Mouse (Mus musculus) embryonic facial prominence, embryonic 14.5 days (tissue): ENCODE results near the gene Pomc. TPM values are rescaled to one million over a fixed set of nuclear protein-coding genes. Genes with fewer than 3 reads are reported as not detected.
A peak's percentile ranks its signal among the peaks of the same experiment; 100 is the strongest.

Experiments
- ATAC-seq: fragments of 200-750 bp; cut with Nextera tagmentation; 2 replicates; pipeline ENCODE4 v1.8.0; 2017; ENCODE audit warnings: low read depth, moderate number of reproducible peaks, moderate TSS enrichment
- DNase-seq: peaks from one replicate; pipeline ENCODE4 v3.0.0-alpha.2; 2015; ENCODE audit warnings: low spot score
- H3K27ac ChIP-seq: fragments of 300-500 bp; sonication (generic); replicated peaks from 2 replicates; pipeline ENCODE4 v1.5.1; 2014; ENCODE audit warnings: low read depth, mild to moderate bottlenecking, low read length, moderate library complexity
- H3K27me3 ChIP-seq: fragments of 300-500 bp; sonication (generic); replicated peaks from 2 replicates; pipeline ENCODE4 v1.6.1; 2014; ENCODE audit warnings: low read length; ENCODE audit not compliant: control insufficient read depth, insufficient read depth
- H3K36me3 ChIP-seq: fragments of 300-500 bp; sonication (generic); 2 replicates; pipeline ENCODE4 v1.6.1; 2014; ENCODE audit warnings: low read length, mixed read lengths; ENCODE audit not compliant: control insufficient read depth, insufficient read depth
- H3K4me1 ChIP-seq: fragments of 300-500 bp; sonication (generic); 2 replicates; pipeline ENCODE4 v1.6.1; 2014; ENCODE audit warnings: antibody characterized with exemption, low read length; ENCODE audit not compliant: control insufficient read depth, insufficient read depth
- H3K4me2 ChIP-seq: fragments of 300-500 bp; sonication (generic); 2 replicates; pipeline ENCODE4 v1.6.1; 2014; ENCODE audit warnings: low read depth, mild to moderate bottlenecking, low read length, moderate library complexity, mixed read lengths
- H3K4me3 ChIP-seq: fragments of 300-500 bp; sonication (generic); 2 replicates; pipeline ENCODE4 v1.5.1; 2014; ENCODE audit warnings: low read depth, mild to moderate bottlenecking, low read length
- H3K9ac ChIP-seq: fragments of 300-500 bp; sonication (generic); 2 replicates; pipeline ENCODE4 v1.6.1; 2014; ENCODE audit warnings: low read depth, mild to moderate bottlenecking, low read length, moderate library complexity, mixed read lengths
- H3K9me3 ChIP-seq: fragments of 300-500 bp; sonication (generic); 2 replicates; pipeline ENCODE4 v1.6.1; 2016; ENCODE audit warnings: low read length; ENCODE audit not compliant: control insufficient read depth
- WGBS: fragments of 180-500 bp; shearing (Covaris S2); extraction: QIAGEN DNeasy Blood & Tissue Kit; methylation state at CpG from one replicate; pipeline ENCODE4 v1.1.7; 2014; 5-methylcytosine and 5-hydroxymethylcytosine counted together
- polyA plus RNA-seq: library from polyadenylated mRNA; unstranded; fragments of >200 nt; fragmentation: Nextera tagmentation; extraction: Ambion mirVana; gene quantifications from 2 replicates; pipeline ENCODE4 v1.2.1, GENCODE M21; 2014

Pomc gene
- polyA plus RNA-seq, 1 experiment from 2014 or later: 23.1 TPM

GRCm38 (mm10) chr12:3981350-3982131 is 26.8 kb downstream of the Pomc start:
- Histone ChIP-seq H3K9ac (peak overlapping the region; percentile 56), H3K27me3 (no peaks in the 10 kb centered on the region), H3K4me3 (peak overlapping the region; percentile 44), H3K9me3 (no peaks in the 10 kb centered on the region), H3K4me1 (peaks cover 4% of the 10 kb centered on the region), H3K36me3 (peaks cover 7% of the 10 kb centered on the region; the same call in 1 of the 2 replicates), H3K4me2 (peak overlapping the region; percentile 75), H3K27ac (peak overlapping the region; percentile 73)
- DNase-seq (peak; percentile 97), ATAC-seq (peak; percentile 96)
- under 1% methylated on average over 37 of the region's 41 CpGs for WGBS

DNA sequence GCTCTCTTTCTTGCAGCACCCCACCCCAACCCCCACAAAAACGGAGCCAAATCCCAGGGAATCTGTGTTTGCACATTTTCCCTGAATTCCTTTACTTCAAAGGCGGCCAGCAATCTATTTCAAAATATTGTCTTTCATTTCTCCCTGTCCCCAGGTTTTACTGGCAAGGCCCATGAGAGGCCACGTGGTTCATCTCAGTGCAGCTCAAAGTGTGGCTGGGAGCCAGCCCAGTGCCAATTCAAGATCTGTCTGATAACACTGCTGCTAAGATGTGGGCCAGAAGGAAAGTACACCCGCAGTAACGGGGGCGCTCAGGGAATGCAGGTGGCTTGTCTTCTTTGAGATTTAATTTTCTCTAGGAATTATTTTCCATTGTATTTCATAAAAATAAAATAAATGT is 27.5 kb downstream of the Pomc start:
- Histone ChIP-seq H3K27me3 (no peaks in the 10 kb centered on the region), H3K9me3 (no peaks in the 10 kb centered on the region), H3K4me3 (peak overlapping the region; percentile 44), H3K9ac (no peak overlapping the region), H3K4me1 (peaks cover 4% of the 10 kb centered on the region), H3K27ac (no peak overlapping the region), H3K36me3 (peaks cover under 1% of the 10 kb centered on the region; the same call in 1 of the 2 replicates), H3K4me2 (peak overlapping the region; percentile 75)
- no peak for ATAC-seq
- peak; percentile 43 for DNase-seq
- WGBS: 17% methylated on average over 6 of the region's 6 CpGs

DNA sequence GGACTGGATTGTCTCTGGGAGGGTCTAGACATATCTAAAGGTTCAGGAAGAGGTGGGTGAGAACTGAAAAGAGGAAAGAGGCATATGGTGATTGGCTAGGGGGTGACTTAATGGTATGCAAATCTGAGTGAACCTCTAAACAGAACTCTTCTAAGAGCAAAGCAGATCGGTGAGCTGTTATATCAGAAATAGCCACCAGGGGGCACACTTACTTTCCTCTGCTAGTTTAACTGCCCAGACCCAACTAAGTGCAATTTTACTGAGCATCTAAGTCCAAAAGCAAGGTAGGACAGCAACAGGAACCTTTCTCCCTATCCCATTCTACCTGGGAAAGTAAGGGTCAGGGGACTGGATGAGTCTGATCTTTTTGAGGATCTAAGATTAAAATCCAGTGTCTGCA is 29.0 kb downstream of the Pomc start:
- H3K27me3 ChIP-seq: no peaks in the 10 kb centered on the region
- no peak overlapping the region for H3K4me3 ChIP-seq
- H3K4me1 ChIP-seq: peaks cover 4% of the 10 kb centered on the region
- ATAC-seq: no peak
- 0% methylated on average over 1 of the region's 1 CpGs for WGBS
- H3K4me2 ChIP-seq: no peak overlapping the region
- H3K36me3 ChIP-seq: no peaks in the 10 kb centered on the region
- no peak overlapping the region for H3K27ac ChIP-seq
- H3K9me3 ChIP-seq: no peaks in the 10 kb centered on the region
- H3K9ac ChIP-seq: no peak overlapping the region
- peak; percentile 81 for DNase-seq

DNA sequence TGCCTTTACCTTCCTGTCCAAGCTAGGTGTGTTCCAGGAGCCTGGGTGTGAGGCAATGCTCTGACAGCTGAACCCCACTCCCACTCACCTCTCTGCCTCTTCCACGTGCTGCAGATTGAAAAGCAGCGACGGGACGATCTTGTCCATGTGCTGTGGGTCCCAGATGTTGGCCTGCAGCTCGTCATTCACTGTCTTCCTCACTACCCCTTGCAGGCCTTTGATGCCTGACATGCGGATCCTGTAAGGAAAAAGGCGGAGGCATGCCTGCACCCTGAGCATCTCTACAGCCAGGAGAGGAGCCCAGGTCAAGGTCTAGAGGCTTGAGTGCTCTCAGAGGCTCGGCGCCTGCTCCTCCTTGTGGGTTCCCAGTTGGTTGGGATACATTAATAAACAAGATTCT is 29.7 kb downstream of the Pomc start:
- no peak for ATAC-seq
- Histone ChIP-seq H3K36me3 (no peaks in the 10 kb centered on the region), H3K27ac (no peak overlapping the region), H3K4me1 (peaks cover 4% of the 10 kb centered on the region), H3K9me3 (no peaks in the 10 kb centered on the region), H3K9ac (no peak overlapping the region), H3K4me2 (no peak overlapping the region), H3K27me3 (no peaks in the 10 kb centered on the region), H3K4me3 (no peak overlapping the region)
- DNase-seq: no peak
- 78% methylated on average over 9 of the region's 9 CpGs for WGBS

- no peaks in the 10 kb centered on the region for H3K36me3 ChIP-seq
- no peaks in the 10 kb centered on the region for H3K27me3 ChIP-seq
- no peak overlapping the region for H3K4me2 ChIP-seq
- no peak overlapping the region for H3K27ac ChIP-seq
- DNase-seq: no peak
- no peak overlapping the region for H3K9ac ChIP-seq
- no peaks in the 10 kb centered on the region for H3K9me3 ChIP-seq
- no peaks in the 10 kb centered on the region for H3K4me1 ChIP-seq
- no peak overlapping the region for H3K4me3 ChIP-seq
- 31% methylated on average over 2 of the region's 2 CpGs for WGBS
- no peak for ATAC-seq
Observed at GRCm38 (mm10) chr12:3989943-3990342, 35.2 kb downstream of the Pomc start.

GRCm38 (mm10) chr12:3991047-3991446 is 36.3 kb downstream of the Pomc start:
- no peaks in the 10 kb centered on the region for H3K36me3 ChIP-seq
- H3K27ac ChIP-seq: no peak overlapping the region
- H3K4me2 ChIP-seq: no peak overlapping the region
- no peak overlapping the region for H3K4me3 ChIP-seq
- no peak for DNase-seq
- ATAC-seq: no peak
- no peak overlapping the region for H3K9ac ChIP-seq
- H3K4me1 ChIP-seq: no peaks in the 10 kb centered on the region
- no peaks in the 10 kb centered on the region for H3K9me3 ChIP-seq
- H3K27me3 ChIP-seq: no peaks in the 10 kb centered on the region
- 89% methylated on average over 3 of the region's 3 CpGs for WGBS

DNA sequence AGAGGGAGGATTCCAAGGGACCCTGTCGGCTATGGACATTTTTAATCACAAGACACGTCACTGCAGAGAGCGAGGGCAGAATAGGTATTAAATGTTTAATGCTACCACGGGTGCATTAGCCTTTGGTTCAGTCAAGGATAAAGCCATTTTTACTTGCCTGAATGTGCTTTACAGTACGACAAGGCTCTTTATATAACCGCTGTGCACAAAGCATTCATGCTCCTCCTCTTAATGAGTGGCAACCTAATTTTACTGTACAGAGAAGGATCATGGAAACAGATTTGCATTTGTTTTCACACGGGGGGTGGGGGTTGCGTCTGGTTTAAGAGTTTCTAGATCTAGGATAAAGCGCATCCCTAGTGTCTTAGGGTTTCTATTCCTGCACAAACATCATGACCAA is 42.0 kb downstream of the Pomc start:
- DNase-seq (no peak), ATAC-seq (no peak)
- no peaks in the 10 kb centered on the region for H3K36me3 ChIP-seq
- no peaks in the 10 kb centered on the region for H3K4me1 ChIP-seq
- WGBS: 87% methylated on average over 9 of the region's 9 CpGs
- no peak overlapping the region for H3K27ac ChIP-seq
- H3K27me3 ChIP-seq: no peaks in the 10 kb centered on the region
- H3K4me3 ChIP-seq: no peak overlapping the region
- H3K9ac ChIP-seq: no peak overlapping the region
- no peaks in the 10 kb centered on the region for H3K9me3 ChIP-seq
- no peak overlapping the region for H3K4me2 ChIP-seq

GRCm38 (mm10) chr12:4000406-4000805 is 45.7 kb downstream of the Pomc start:
- H3K4me2 ChIP-seq: no peak overlapping the region
- no peak overlapping the region for H3K4me3 ChIP-seq
- DNase-seq (no peak), ATAC-seq (no peak)
- H3K9ac ChIP-seq: no peak overlapping the region
- H3K27me3 ChIP-seq: no peaks in the 10 kb centered on the region
- H3K4me1 ChIP-seq: no peaks in the 10 kb centered on the region
- 92% methylated on average over 5 of the region's 5 CpGs for WGBS
- H3K27ac ChIP-seq: no peak overlapping the region
- H3K9me3 ChIP-seq: no peaks in the 10 kb centered on the region
- H3K36me3 ChIP-seq: no peaks in the 10 kb centered on the region

DNA sequence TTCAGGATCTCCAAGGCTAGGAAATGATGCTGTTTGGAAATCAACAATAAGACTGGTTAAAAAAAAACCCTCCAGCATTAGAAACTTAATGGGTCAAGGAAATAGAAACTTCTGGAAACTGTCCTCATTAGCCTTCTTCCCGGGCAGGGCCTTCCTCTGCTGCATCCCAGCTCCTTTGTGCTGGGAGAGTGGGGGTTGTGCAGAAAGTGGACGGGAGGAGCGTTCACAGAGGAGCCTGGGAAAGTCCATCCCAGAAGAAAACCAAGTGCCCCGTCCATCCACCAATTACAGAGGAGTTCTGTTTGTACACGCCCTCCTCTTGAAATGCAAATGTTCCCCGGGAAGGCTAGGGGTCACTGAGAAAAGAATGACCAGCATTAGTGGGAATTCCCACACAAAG is 49.9 kb downstream of the Pomc start:
- no peak for ATAC-seq
- 31% methylated on average over 6 of the region's 6 CpGs for WGBS
- Histone ChIP-seq H3K4me3 (no peak overlapping the region), H3K4me1 (0 out of 2 replicates have a peak, but pooled peaks cover 6% of the 10 kb centered on the region), H3K9ac (no peak overlapping the region), H3K9me3 (no peaks in the 10 kb centered on the region), H3K36me3 (no peaks in the 10 kb centered on the region), H3K27me3 (no peaks in the 10 kb centered on the region), H3K4me2 (no peak overlapping the region), H3K27ac (no peak overlapping the region)
- no peak for DNase-seq
